Mouse (Mus musculus): Measurements from ENCODE around the gene Nkain4. TPM values are rescaled to one million over a fixed set of nuclear protein-coding genes. Genes with fewer than 3 reads are reported as not detected.

Nkain4 gene
- polyA plus RNA-seq, 1 experiment from 2014 or later = 33.5 TPM

Small RNA genes within 50 kb of the gene (microRNA-seq; reads per million reads assigned to microRNA genes)
- 15.1 reads per million, percentile 9 among the genes with 10 or more reads in this experiment for gene Mir124a-3 (ENCODE audit: insufficient number of aligned reads)

Other genes with a start within 250 kb of the Nkain4 start
- 39.8 and 44.1 TPM in 2 replicates for gene Dido1, start 244.7 kb downstream of the Nkain4 start, polyA plus RNA-seq (2014; fragmentation: Nextera tagmentation; extraction: Ambion mirVana)
- 58.1 and 64.5 TPM in 2 replicates for gene Gid8, start 244.6 kb downstream of the Nkain4 start, polyA plus RNA-seq (2014; fragmentation: Nextera tagmentation; extraction: Ambion mirVana)
- gene Slc17a9, start 229.4 kb downstream of the Nkain4 start, polyA plus RNA-seq (2014; fragmentation: Nextera tagmentation; extraction: Ambion mirVana) = 0.11 and 0.57 TPM in 2 replicates
- 0.85 and 0.87 TPM in 2 replicates for gene Bhlhe23, start 177.8 kb downstream of the Nkain4 start, polyA plus RNA-seq (2014; fragmentation: Nextera tagmentation; extraction: Ambion mirVana)
- 74.5 and 75.4 TPM in 2 replicates for gene Ythdf1, start 33.8 kb downstream of the Nkain4 start, polyA plus RNA-seq (2014; fragmentation: Nextera tagmentation; extraction: Ambion mirVana)
- 0.35 and 0.36 TPM in 2 replicates for gene Birc7, start 25.7 kb downstream of the Nkain4 start, polyA plus RNA-seq (2014; fragmentation: Nextera tagmentation; extraction: Ambion mirVana)
- 71.5 and 77.4 TPM in 2 replicates for gene Arfgap1, start 12.5 kb upstream of the Nkain4 start, polyA plus RNA-seq (2014; fragmentation: Nextera tagmentation; extraction: Ambion mirVana)
- gene Col20a1, start 31.8 kb upstream of the Nkain4 start, polyA plus RNA-seq (2014; fragmentation: Nextera tagmentation; extraction: Ambion mirVana) = 0.16 and 0.23 TPM in 2 replicates
- gene Chrna4, start 88.8 kb upstream of the Nkain4 start, polyA plus RNA-seq (2014; fragmentation: Nextera tagmentation; extraction: Ambion mirVana) = 18.7 and 19.3 TPM in 2 replicates
- 13.6 and 13.9 TPM in 2 replicates for gene Kcnq2, start 180.6 kb upstream of the Nkain4 start, polyA plus RNA-seq (2014; fragmentation: Nextera tagmentation; extraction: Ambion mirVana)
- 0.47 and 0.55 TPM in 2 replicates for gene Eef1a2, start 202.3 kb upstream of the Nkain4 start, polyA plus RNA-seq (2014; fragmentation: Nextera tagmentation; extraction: Ambion mirVana)
- gene Ppdpf, start 232.5 kb upstream of the Nkain4 start, polyA plus RNA-seq (2014; fragmentation: Nextera tagmentation; extraction: Ambion mirVana) = 443 and 478 TPM in 2 replicates
- gene Ptk6, start 248.1 kb upstream of the Nkain4 start, polyA plus RNA-seq (2014; fragmentation: Nextera tagmentation; extraction: Ambion mirVana) = not detected in 2 replicates